Mouse (Mus musculus): ENCODE data around the gene Alg12. TPM values are rescaled to one million over a fixed set of nuclear protein-coding genes. Genes with fewer than 3 reads are reported as not detected.
A peak's percentile ranks its signal among the peaks of the same experiment; 100 is the strongest.
"Not testable (repeated sequence)": the region's sequence is repeated elsewhere in the genome, so short reads cannot be mapped to it uniquely, and the experiment has no call there.

Gene Alg12
- polyA plus RNA-seq, 1 experiment from 2014 or later = 9.2 TPM

- Histone ChIP-seq H3K9me3 (no peaks in the 10 kb centered on the region), H3K27me3 (no peaks in the 10 kb centered on the region), H3K4me2 (no peak overlapping the region), H3K4me3 (no peak overlapping the region), H3K27ac (replicated peaks) (no peak overlapping the region), H3K4me1 (replicated peaks) (peaks cover 23% of the 10 kb centered on the region), H3K36me3 (peaks cover 50% of the 10 kb centered on the region), H3K9ac (no peak overlapping the region)
- WGBS = 95% methylated on average over 5 of the region's 5 CpGs
- no peak for ATAC-seq (ENCODE audit: low FRiP score, low read depth)
These were observed 4.3 kb upstream of the Alg12 start for GRCm38 (mm10) chr15:88823376-88823775.

GRCm38 (mm10) chr15:88822513-88822912 is 3.4 kb upstream of the Alg12 start:
- no peaks in the 10 kb centered on the region for H3K27me3 ChIP-seq
- H3K9ac ChIP-seq = no peak overlapping the region
- ATAC-seq (ENCODE audit: low FRiP score, low read depth) = no peak
- H3K4me2 ChIP-seq = no peak overlapping the region
- no peak overlapping the region for H3K4me3 ChIP-seq
- H3K9me3 ChIP-seq = no peaks in the 10 kb centered on the region
- H3K4me1 ChIP-seq (replicated peaks) = peaks cover 27% of the 10 kb centered on the region
- no peak overlapping the region for H3K27ac ChIP-seq (replicated peaks)
- peaks cover 50% of the 10 kb centered on the region for H3K36me3 ChIP-seq
- 94% methylated on average over 7 of the region's 7 CpGs for WGBS

- Histone ChIP-seq H3K36me3 (peaks cover 43% of the 10 kb centered on the region), H3K9me3 (no peaks in the 10 kb centered on the region), H3K9ac (no peak overlapping the region), H3K4me1 (replicated peaks) (peaks cover 27% of the 10 kb centered on the region), H3K4me2 (no peak overlapping the region), H3K27ac (replicated peaks) (no peak overlapping the region), H3K4me3 (no peak overlapping the region), H3K27me3 (no peaks in the 10 kb centered on the region)
- 91% methylated on average over 7 of the region's 7 CpGs for WGBS
- no peak for ATAC-seq (ENCODE audit: low FRiP score, low read depth)
These were observed 2.3 kb upstream of the Alg12 start for GRCm38 (mm10) chr15:88821403-88821802.

GRCm38 (mm10) chr15:88819906-88820303 is 787 bp upstream of the Alg12 start:
- peaks cover 32% of the 10 kb centered on the region for H3K36me3 ChIP-seq
- H3K4me2 ChIP-seq = peak overlapping the region; percentile 74
- peak overlapping the region; percentile 74 for H3K27ac ChIP-seq (replicated peaks)
- H3K9ac ChIP-seq = peak overlapping the region; percentile 73
- no peak for ATAC-seq (ENCODE audit: low FRiP score, low read depth)
- peak overlapping the region; percentile 89 for H3K4me3 ChIP-seq
- H3K27me3 ChIP-seq = no peaks in the 10 kb centered on the region
- H3K9me3 ChIP-seq = no peaks in the 10 kb centered on the region
- peaks cover 27% of the 10 kb centered on the region for H3K4me1 ChIP-seq (replicated peaks)
- WGBS = under 1% methylated on average over 23 of the region's 23 CpGs

GRCm38 (mm10) chr15:88815196-88815700 is 3.9 kb downstream of the Alg12 start:
- Histone ChIP-seq H3K9me3 (no peaks in the 10 kb centered on the region), H3K27ac (replicated peaks) (no peak overlapping the region), H3K9ac (no peak overlapping the region), H3K27me3 (no peaks in the 10 kb centered on the region), H3K4me2 (no peak overlapping the region), H3K4me1 (replicated peaks) (peaks cover 10% of the 10 kb centered on the region), H3K36me3 (peaks cover 13% of the 10 kb centered on the region; the same call in 1 of the 2 replicates), H3K4me3 (no peak overlapping the region)
- 91% methylated on average over 6 of the region's 6 CpGs for WGBS
- ATAC-seq (ENCODE audit: low FRiP score, low read depth) = no peak

- WGBS = 97% methylated on average over 11 of the region's 11 CpGs
- ATAC-seq (ENCODE audit: low FRiP score, low read depth) = no peak
- H3K9ac ChIP-seq = no peak overlapping the region
- H3K9me3 ChIP-seq = no peaks in the 10 kb centered on the region
- no peak overlapping the region for H3K27ac ChIP-seq (replicated peaks)
- H3K27me3 ChIP-seq = no peaks in the 10 kb centered on the region
- no peak overlapping the region for H3K4me2 ChIP-seq
- H3K36me3 ChIP-seq = peaks cover 13% of the 10 kb centered on the region; the same call in 1 of the 2 replicates
- H3K4me1 ChIP-seq (replicated peaks) = peaks cover 6% of the 10 kb centered on the region
- no peak overlapping the region for H3K4me3 ChIP-seq
These were observed 4.6 kb downstream of the Alg12 start for GRCm38 (mm10) chr15:88814411-88815047.

GRCm38 (mm10) chr15:88813873-88814272 is 5.2 kb downstream of the Alg12 start:
- H3K36me3 ChIP-seq = peaks cover 19% of the 10 kb centered on the region; the same call in 1 of the 2 replicates
- WGBS = 100% methylated on average over 2 of the region's 2 CpGs

GRCm38 (mm10) chr15:88813262-88813661 is 5.9 kb downstream of the Alg12 start:
- Histone ChIP-seq H3K27me3 (no peaks in the 10 kb centered on the region), H3K4me1 (replicated peaks) (peaks cover 3% of the 10 kb centered on the region), H3K4me3 (no peak overlapping the region), H3K9ac (no peak overlapping the region), H3K27ac (replicated peaks) (no peak overlapping the region), H3K36me3 (peaks cover 19% of the 10 kb centered on the region; the same call in 1 of the 2 replicates), H3K4me2 (no peak overlapping the region), H3K9me3 (no peaks in the 10 kb centered on the region)
- WGBS = 95% methylated on average over 3 of the region's 3 CpGs
- ATAC-seq (ENCODE audit: low FRiP score, low read depth) = no peak

More at GRCm38 (mm10) chr15:88813873-88814272, 5.2 kb downstream of the Alg12 start:
- not testable (repeated sequence) for ATAC-seq (ENCODE audit: low FRiP score, low read depth); H3K27ac ChIP-seq (replicated peaks); H3K27me3 ChIP-seq; H3K9ac ChIP-seq; H3K9me3 ChIP-seq; H3K4me3 ChIP-seq; H3K4me1 ChIP-seq (replicated peaks); H3K4me2 ChIP-seq

- 96% methylated on average over 2 of the region's 2 CpGs for WGBS
- H3K4me3 ChIP-seq = no peak overlapping the region
- H3K9ac ChIP-seq = no peak overlapping the region
- ATAC-seq (ENCODE audit: low FRiP score, low read depth) = no peak
- no peaks in the 10 kb centered on the region for H3K9me3 ChIP-seq
- H3K27me3 ChIP-seq = no peaks in the 10 kb centered on the region
- peaks cover 31% of the 10 kb centered on the region for H3K36me3 ChIP-seq
- H3K4me1 ChIP-seq (replicated peaks) = no peaks in the 10 kb centered on the region
- H3K4me2 ChIP-seq = no peak overlapping the region
- no peak overlapping the region for H3K27ac ChIP-seq (replicated peaks)
These were observed 8.7 kb downstream of the Alg12 start for GRCm38 (mm10) chr15:88810369-88810768.

GRCm38 (mm10) chr15:88808121-88808520 is 11.0 kb downstream of the Alg12 start:
- no peak for ATAC-seq (ENCODE audit: low FRiP score, low read depth)
- Histone ChIP-seq H3K4me1 (replicated peaks) (no peaks in the 10 kb centered on the region), H3K4me3 (no peak overlapping the region), H3K4me2 (no peak overlapping the region), H3K27me3 (no peaks in the 10 kb centered on the region), H3K36me3 (peaks cover 30% of the 10 kb centered on the region), H3K9me3 (no peaks in the 10 kb centered on the region), H3K9ac (no peak overlapping the region), H3K27ac (replicated peaks) (no peak overlapping the region)
- WGBS = 90% methylated on average over 8 of the region's 8 CpGs

GRCm38 (mm10) chr15:88802348-88802747 is 16.8 kb downstream of the Alg12 start:
- no peaks in the 10 kb centered on the region for H3K4me1 ChIP-seq (replicated peaks)
- no peak overlapping the region for H3K27ac ChIP-seq (replicated peaks)
- no peak overlapping the region for H3K4me3 ChIP-seq
- H3K27me3 ChIP-seq = no peaks in the 10 kb centered on the region
- H3K4me2 ChIP-seq = no peak overlapping the region
- no peak overlapping the region for H3K9ac ChIP-seq
- WGBS = 87% methylated on average over 6 of the region's 6 CpGs
- ATAC-seq (ENCODE audit: low FRiP score, low read depth) = no peak
- H3K9me3 ChIP-seq = no peaks in the 10 kb centered on the region
- peaks cover 17% of the 10 kb centered on the region for H3K36me3 ChIP-seq

GRCm38 (mm10) chr15:88801903-88802302 is 17.2 kb downstream of the Alg12 start:
- Histone ChIP-seq H3K4me3 (no peak overlapping the region), H3K9me3 (no peaks in the 10 kb centered on the region), H3K4me1 (replicated peaks) (no peaks in the 10 kb centered on the region), H3K9ac (no peak overlapping the region), H3K4me2 (no peak overlapping the region), H3K27ac (replicated peaks) (no peak overlapping the region), H3K27me3 (no peaks in the 10 kb centered on the region), H3K36me3 (peaks cover 17% of the 10 kb centered on the region)
- no peak for ATAC-seq (ENCODE audit: low FRiP score, low read depth)
- 88% methylated on average over 3 of the region's 3 CpGs for WGBS

Measured in hindbrain, embryonic 15.5 days (tissue).